Mouse (Mus musculus): ENCODE data around the gene Ankrd9.

DNA sequence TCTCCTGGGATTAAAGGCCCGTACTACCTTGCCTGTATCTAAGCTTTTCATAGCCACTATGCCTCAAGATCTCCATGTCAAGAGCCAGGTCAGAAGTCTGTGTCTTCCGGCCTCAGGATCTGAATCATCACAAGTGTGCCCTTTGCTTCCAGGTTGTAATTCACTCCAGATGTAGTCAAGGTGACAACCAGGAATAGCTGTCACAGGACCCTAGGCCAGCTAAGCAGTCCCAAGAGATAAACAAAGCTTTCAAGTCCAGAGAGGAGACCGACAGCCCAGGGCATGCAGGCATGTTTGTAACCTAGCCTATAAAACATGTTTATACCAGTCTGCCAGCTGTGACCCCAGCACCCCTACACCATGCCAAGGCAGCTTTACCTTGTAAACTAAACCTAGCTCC is 2.9 kb upstream of the Ankrd9 start:
- TF ChIP-seq CTCF (IDR thresholded peaks at IDR 0.05; ENCODE audit: extremely low read depth, insufficient read depth, low read length) (no peak), POLR2A (IDR thresholded peaks at IDR 0.05; ENCODE audit: extremely low read depth, insufficient read depth, low read length) (no peak)

Measured in cortical plate, adult 2 months (tissue).